Mouse (Mus musculus) liver, embryonic 14.5 days (tissue): ENCODE results near the gene Cwc27. TPM values are rescaled to one million over a fixed set of nuclear protein-coding genes. Genes with fewer than 3 reads are reported as not detected.

ENCODE experiments used
- ATAC-seq: fragments of 200-750 bp; cut with Nextera tagmentation; 2 replicates; pipeline ENCODE4 v1.8.0; 2017; ENCODE audit warnings: moderate number of reproducible peaks, mild to moderate bottlenecking, moderate library complexity; ENCODE audit not compliant: insufficient read depth
- DNase-seq, 3 experiments: peaks; one replicate each; pipeline ENCODE4 v3.0.0-alpha.2; 2012 to 2013; ENCODE audit warnings: low read depth in 3 of 3, low spot score in 3 of 3
- H3K27ac ChIP-seq: fragments of 300-500 bp; sonication (generic); 2 replicates; pipeline ENCODE4 v1.5.1; 2014; ENCODE audit warnings: moderate library complexity, mild to moderate bottlenecking, control low read depth, inconsistent platforms
- H3K27me3 ChIP-seq: fragments of 300-500 bp; sonication (generic); 2 replicates; pipeline ENCODE4 v1.6.1; 2014; ENCODE audit warnings: mild to moderate bottlenecking, low read length, moderate library complexity; ENCODE audit not compliant: control insufficient read depth, insufficient read depth
- H3K36me3 ChIP-seq: fragments of 300-500 bp; sonication (generic); replicated peaks from 2 replicates; pipeline ENCODE4 v1.6.1; 2014; ENCODE audit warnings: low read depth; ENCODE audit not compliant: control insufficient read depth, insufficient read depth
- H3K4me1 ChIP-seq, 2 experiments: fragments of 200-500 bp in 1 of 2; fragments of 300-500 bp in 1 of 2; sonication (generic) in 1 of 2; replicated peaks; 2 replicates each; pipeline ENCODE4 v1.6.1; 2012 to 2014; ENCODE audit warnings: antibody characterized with exemption in 1 of 2, inconsistent platforms in 1 of 2, low read length in 1 of 2; ENCODE audit not compliant: control insufficient read depth in 2 of 2, insufficient read depth in 2 of 2
- H3K4me2 ChIP-seq: fragments of 300-500 bp; sonication (generic); 2 replicates; pipeline ENCODE4 v1.6.1; 2014; ENCODE audit warnings: low read depth, mild to moderate bottlenecking, control low read depth, moderate library complexity
- H3K4me3 ChIP-seq, 2 experiments: fragments of 200-500 bp in 1 of 2; fragments of 300-500 bp in 1 of 2; sonication (generic) in 1 of 2; 2 replicates each; pipeline ENCODE4 v1.5.1; 2012 to 2014; ENCODE audit warnings: low read depth in 2 of 2, low read length in 2 of 2, mild to moderate bottlenecking in 2 of 2, control low read depth in 1 of 2, inconsistent platforms in 1 of 2, moderate library complexity in 1 of 2; ENCODE audit not compliant: insufficient read depth in 1 of 2
- H3K9ac ChIP-seq: fragments of 300-500 bp; sonication (generic); replicated peaks from 2 replicates; pipeline ENCODE4 v1.6.1; 2014; ENCODE audit warnings: mild to moderate bottlenecking, control low read depth, moderate library complexity
- H3K9me3 ChIP-seq: fragments of 300-500 bp; sonication (generic); 2 replicates; pipeline ENCODE4 v1.6.1; 2016; ENCODE audit warnings: low read length, mixed read lengths; ENCODE audit not compliant: control insufficient read depth
- CTCF ChIP-seq: IDR thresholded peaks from 2 replicates; pipeline ENCODE4 v1.5.1; 2016; ENCODE audit warnings: antibody characterized with exemption, low read depth, control low read depth
- EP300 ChIP-seq: IDR thresholded peaks from 2 replicates; pipeline ENCODE4 v1.6.1; 2016; ENCODE audit warnings: antibody characterized with exemption, low read depth
- WGBS: fragments of 180-500 bp; shearing (Covaris S2); extraction: QIAGEN DNeasy Blood & Tissue Kit; methylation state at CpG from one replicate; pipeline ENCODE4 v1.1.7; 2014; ENCODE audit not compliant: insufficient replicate concordance; 5-methylcytosine and 5-hydroxymethylcytosine counted together
- polyA plus RNA-seq, 2 experiments: library from polyadenylated mRNA; depleted of rRNA in 1 of 2; stranded (reverse) in 1 of 2; unstranded in 1 of 2; fragments of >200 nt; fragmentation: Nextera tagmentation in 1 of 2; extraction: Ambion mirVana in 1 of 2; gene quantifications; 2 replicates each; pipeline versions ENCODE4 v1.2.1 to v1.2.3; 2012 to 2014

Cwc27 gene
- polyA plus RNA-seq, 2 experiments = 4.9 to 7.8 TPM

GRCm38 (mm10) chr13:104651763-104652162, 165.2 kb downstream of the Cwc27 start:
- Histone ChIP-seq H3K9me3 (no peaks in the 10 kb centered on the region), H3K27ac (no peak overlapping the region), H3K4me3 (no peak overlapping the region), H3K36me3 (no peaks in the 10 kb centered on the region), H3K4me2 (no peak overlapping the region), H3K4me1 (no peaks in the 10 kb centered on the region), H3K9ac (no peak overlapping the region), H3K27me3 (no peaks in the 10 kb centered on the region)
- DNase-seq (no peak), ATAC-seq (no peak)
- TF ChIP-seq EP300 (no peak), CTCF (no peak)
- 64% methylated on average over 2 of the region's 2 CpGs for WGBS

- H3K9me3 ChIP-seq = no peaks in the 10 kb centered on the region
- no peak overlapping the region for H3K27ac ChIP-seq
- no peak overlapping the region for H3K9ac ChIP-seq
- no peaks in the 10 kb centered on the region for H3K4me1 ChIP-seq
- no peak overlapping the region for H3K4me3 ChIP-seq
- WGBS = 73% methylated on average over 2 of the region's 2 CpGs
- ATAC-seq = no peak
- H3K4me2 ChIP-seq = no peak overlapping the region
- no peaks in the 10 kb centered on the region for H3K36me3 ChIP-seq
- no peak for DNase-seq
- TF ChIP-seq CTCF (no peak), EP300 (no peak)
- no peaks in the 10 kb centered on the region for H3K27me3 ChIP-seq
Measured at GRCm38 (mm10) chr13:104650654-104651053, 166.3 kb downstream of the Cwc27 start.

- no peak for TF ChIP-seq EP300
- WGBS = 62% methylated on average over 5 of the region's 5 CpGs
- Histone ChIP-seq H3K9ac (no peak overlapping the region), H3K4me3 (no peak overlapping the region), H3K4me1 (no peaks in the 10 kb centered on the region), H3K27ac (no peak overlapping the region), H3K4me2 (no peak overlapping the region), H3K9me3 (no peaks in the 10 kb centered on the region), H3K36me3 (no peaks in the 10 kb centered on the region), H3K27me3 (no peaks in the 10 kb centered on the region)
- DNase-seq (no peak), ATAC-seq (no peak)
Measured at GRCm38 (mm10) chr13:104650145-104650544, 166.8 kb downstream of the Cwc27 start.

- no peak overlapping the region for H3K9ac ChIP-seq
- no peak overlapping the region for H3K4me2 ChIP-seq
- TF ChIP-seq EP300 = no peak
- no peak for TF ChIP-seq CTCF
- H3K27ac ChIP-seq = no peak overlapping the region
- H3K4me3 ChIP-seq = no peak overlapping the region
- H3K9me3 ChIP-seq = no peaks in the 10 kb centered on the region
- 81% methylated on average over 6 of the region's 6 CpGs for WGBS
- H3K27me3 ChIP-seq = no peaks in the 10 kb centered on the region
- DNase-seq (no peak), ATAC-seq (no peak)
- H3K4me1 ChIP-seq = 0 out of 4 replicates have a peak, but pooled peaks cover 0 to 2% of the 10 kb centered on the region in 2 experiments
- no peaks in the 10 kb centered on the region for H3K36me3 ChIP-seq
Measured at GRCm38 (mm10) chr13:104645778-104646425, 171.0 kb downstream of the Cwc27 start.

- TF ChIP-seq CTCF (no peak), EP300 (no peak)
- ATAC-seq = no peak
- 55% methylated on average over 1 of the region's 1 CpGs for WGBS
Measured at GRCm38 (mm10) chr13:104644185-104644584, 172.8 kb downstream of the Cwc27 start.

More at GRCm38 (mm10) chr13:104644185-104644584, 172.8 kb downstream of the Cwc27 start:
- no peak overlapping the region for H3K4me2 ChIP-seq
- no peak for DNase-seq
- peaks cover 0 to 3% of the 10 kb centered on the region in 2 experiments; a peak in 1 of 4 replicates for H3K4me1 ChIP-seq
- no peaks in the 10 kb centered on the region for H3K9me3 ChIP-seq
- no peaks in the 10 kb centered on the region for H3K27me3 ChIP-seq
- no peak overlapping the region for H3K9ac ChIP-seq
- no peaks in the 10 kb centered on the region for H3K36me3 ChIP-seq
- no peak overlapping the region for H3K27ac ChIP-seq
- H3K4me3 ChIP-seq = no peak overlapping the region
